Mouse (Mus musculus): ENCODE results near the gene Sars2. TPM values are rescaled to one million over a fixed set of nuclear protein-coding genes. Genes with fewer than 3 reads are reported as not detected.
A peak's percentile ranks its signal among the peaks of the same experiment; 100 is the strongest.

Gene Sars2
- polyA plus RNA-seq, 1 experiment, result 15.8 TPM

- Histone ChIP-seq H3K4me3 (replicated peaks; ENCODE audit: extremely low read depth, low read depth, low read length) (no peak overlapping the region), H3K4me1 (ENCODE audit: control insufficient read depth, insufficient read depth, low read length) (no peaks in the 10 kb centered on the region)
- no peak for DNase-seq
- TF ChIP-seq POLR2A (IDR thresholded peaks at IDR 0.05; ENCODE audit: borderline replicate concordance, extremely low read depth, low read depth, low read length), result no peak
- TF ChIP-seq CTCF (IDR thresholded peaks at IDR 0.05; ENCODE audit: insufficient read depth, low read length), result no peak
- 95% methylated on average over 2 of the region's 2 CpGs for WGBS
Observed at GRCm38 (mm10) chr7:28724613-28725012, 17.2 kb upstream of the Sars2 start.

DNA sequence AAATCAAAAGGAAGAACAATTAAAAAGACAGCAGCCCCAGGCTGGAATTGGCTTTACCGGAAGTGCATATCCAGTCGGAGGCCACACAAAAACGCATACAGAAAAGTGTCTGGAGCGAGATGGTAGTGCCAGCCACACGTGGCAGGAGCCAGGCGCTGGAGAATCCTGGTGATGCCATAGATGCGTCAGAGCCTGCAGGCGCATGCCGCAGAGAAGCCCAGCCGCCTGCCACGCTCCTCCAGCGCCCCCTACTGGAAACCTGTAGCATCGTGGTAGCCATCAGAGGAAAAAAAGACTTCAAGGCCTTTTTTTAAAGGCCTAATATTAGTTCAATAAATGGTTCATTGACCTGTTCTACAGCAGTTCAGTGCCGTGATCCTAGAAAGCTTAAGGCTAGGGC, 15.2 kb upstream of the Sars2 start:
- peak; percentile 72 for DNase-seq
- H3K4me1 ChIP-seq (ENCODE audit: control insufficient read depth, insufficient read depth, low read length), result no peaks in the 10 kb centered on the region
- no peak for TF ChIP-seq POLR2A (IDR thresholded peaks at IDR 0.05; ENCODE audit: borderline replicate concordance, extremely low read depth, low read depth, low read length)
- TF ChIP-seq CTCF (IDR thresholded peaks at IDR 0.05; ENCODE audit: insufficient read depth, low read length), result peak; percentile 65
- H3K4me3 ChIP-seq (replicated peaks; ENCODE audit: extremely low read depth, low read depth, low read length), result no peak overlapping the region
- WGBS, result 9% methylated on average over 14 of the region's 14 CpGs

- no peaks in the 10 kb centered on the region for H3K4me1 ChIP-seq (ENCODE audit: control insufficient read depth, insufficient read depth, low read length)
- 65% methylated on average over 10 of the region's 10 CpGs for WGBS
- TF ChIP-seq CTCF (IDR thresholded peaks at IDR 0.05; ENCODE audit: insufficient read depth, low read length) (no peak), POLR2A (IDR thresholded peaks at IDR 0.05; ENCODE audit: borderline replicate concordance, extremely low read depth, low read depth, low read length) (no peak)
- no peak for DNase-seq
- no peak overlapping the region for H3K4me3 ChIP-seq (replicated peaks; ENCODE audit: extremely low read depth, low read depth, low read length)
Observed at GRCm38 (mm10) chr7:28727649-28728340, 14.0 kb upstream of the Sars2 start.

DNA sequence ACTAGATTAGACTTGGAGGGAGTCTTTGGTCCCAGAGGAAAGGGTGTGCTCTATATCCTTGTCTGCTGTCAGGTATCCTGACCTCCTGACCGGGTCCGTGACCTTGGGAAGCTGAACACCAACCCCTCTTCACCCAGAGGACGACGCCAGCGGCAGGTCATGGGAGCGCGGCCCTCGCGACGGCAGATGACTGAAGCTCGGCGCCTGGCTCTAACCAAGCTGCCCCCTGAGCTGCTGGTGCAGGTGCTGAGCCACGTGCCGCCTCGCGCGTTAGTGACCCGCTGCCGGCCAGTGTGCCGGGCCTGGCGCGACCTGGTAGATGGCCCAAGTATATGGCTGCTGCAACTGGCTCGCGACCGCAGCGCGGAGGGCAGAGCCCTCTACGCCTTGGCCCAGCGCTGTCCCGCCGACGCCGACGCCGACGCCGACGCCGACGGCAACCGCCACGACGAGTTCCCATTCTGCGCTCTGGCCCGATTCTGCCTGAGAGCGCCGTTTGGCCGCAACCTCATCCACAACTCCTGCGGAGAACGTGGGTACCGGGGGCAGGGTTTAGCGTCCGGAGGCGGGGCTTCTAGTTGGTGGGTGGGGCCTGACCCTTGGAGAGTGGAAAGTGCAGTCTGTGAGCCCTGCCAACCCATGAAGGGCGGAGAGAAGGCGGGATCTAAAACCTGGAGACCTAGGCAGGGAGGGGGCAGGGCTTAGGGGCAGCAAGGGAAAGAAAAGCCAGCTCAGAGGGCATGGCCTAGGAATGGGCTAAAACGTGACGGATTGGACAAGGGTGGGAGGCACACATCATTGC, 9.2 kb upstream of the Sars2 start:
- Histone ChIP-seq H3K4me3 (replicated peaks; ENCODE audit: extremely low read depth, low read depth, low read length) (peak overlapping the region; percentile 59), H3K4me1 (ENCODE audit: control insufficient read depth, insufficient read depth, low read length) (0 out of 2 replicates have a peak, but pooled peaks cover 2% of the 10 kb centered on the region)
- 16% methylated on average over 58 of the region's 58 CpGs for WGBS

DNA sequence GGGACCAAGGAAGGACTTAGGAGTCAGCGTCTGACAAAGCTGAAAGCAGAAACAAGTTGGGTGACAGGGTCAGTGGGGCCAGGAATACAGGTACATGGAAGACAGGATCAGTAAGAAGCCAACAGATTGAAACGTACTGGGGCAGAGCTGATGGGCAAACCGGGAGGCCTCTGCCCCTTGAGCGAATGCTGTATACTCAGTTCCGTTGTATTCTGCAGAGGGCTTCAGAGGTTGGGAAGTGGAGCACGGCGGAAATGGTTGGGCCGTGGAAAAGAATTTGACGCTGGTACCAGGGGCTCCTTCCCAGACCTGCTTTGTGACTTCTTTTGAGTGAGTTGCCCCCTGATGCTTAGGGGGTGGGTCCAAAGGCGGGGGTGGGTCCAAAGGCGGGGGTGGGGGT, 8.6 kb upstream of the Sars2 start:
- H3K4me3 ChIP-seq (replicated peaks; ENCODE audit: extremely low read depth, low read depth, low read length), result peak overlapping the region; percentile 59
- DNase-seq, result no peak
- H3K4me1 ChIP-seq (ENCODE audit: control insufficient read depth, insufficient read depth, low read length), result 0 out of 2 replicates have a peak, but pooled peaks cover 2% of the 10 kb centered on the region
- 39% methylated on average over 11 of the region's 11 CpGs for WGBS
- no peak for TF ChIP-seq CTCF (IDR thresholded peaks at IDR 0.05; ENCODE audit: insufficient read depth, low read length)
- no peak for TF ChIP-seq POLR2A (IDR thresholded peaks at IDR 0.05; ENCODE audit: borderline replicate concordance, extremely low read depth, low read depth, low read length)

More for the DNA sequence above, 9.2 kb upstream of the Sars2 start:
- DNase-seq, result peak; percentile 87
- TF ChIP-seq CTCF (IDR thresholded peaks at IDR 0.05; ENCODE audit: insufficient read depth, low read length) (no peak), POLR2A (IDR thresholded peaks at IDR 0.05; ENCODE audit: borderline replicate concordance, extremely low read depth, low read depth, low read length) (no peak)

GRCm38 (mm10) chr7:28735701-28736100, 6.1 kb upstream of the Sars2 start:
- WGBS, result 79% methylated on average over 6 of the region's 6 CpGs
- TF ChIP-seq CTCF (IDR thresholded peaks at IDR 0.05; ENCODE audit: insufficient read depth, low read length) (no peak), POLR2A (IDR thresholded peaks at IDR 0.05; ENCODE audit: borderline replicate concordance, extremely low read depth, low read depth, low read length) (no peak)
- peak; percentile 44 for DNase-seq
- H3K4me3 ChIP-seq (replicated peaks; ENCODE audit: extremely low read depth, low read depth, low read length), result no peak overlapping the region
- H3K4me1 ChIP-seq (ENCODE audit: control insufficient read depth, insufficient read depth, low read length), result 0 out of 2 replicates have a peak, but pooled peaks cover 2% of the 10 kb centered on the region

DNA sequence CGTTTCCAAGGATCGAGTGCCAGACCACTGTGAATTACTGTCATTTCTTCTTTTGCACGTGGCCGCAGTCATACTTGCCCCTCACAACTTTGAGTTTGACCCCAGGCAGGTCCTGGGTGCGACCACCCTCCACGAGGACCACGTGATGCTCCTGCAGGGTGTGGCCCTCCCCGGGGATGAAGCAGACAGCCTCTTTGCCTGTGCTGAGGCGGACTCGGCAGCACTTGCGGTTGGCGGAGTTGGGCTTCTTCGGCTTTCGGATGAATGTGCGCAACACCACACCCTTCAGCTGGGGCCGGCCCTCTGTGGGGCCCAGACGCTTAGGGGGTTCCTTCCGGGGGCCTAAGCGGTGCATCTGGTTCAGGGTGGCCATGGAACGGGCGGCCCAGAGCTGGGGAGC, 2.0 kb upstream of the Sars2 start:
- DNase-seq, result no peak
- TF ChIP-seq POLR2A (IDR thresholded peaks at IDR 0.05; ENCODE audit: borderline replicate concordance, extremely low read depth, low read depth, low read length) (no peak), CTCF (IDR thresholded peaks at IDR 0.05; ENCODE audit: insufficient read depth, low read length) (no peak)
- WGBS, result 91% methylated on average over 21 of the region's 21 CpGs
- Histone ChIP-seq H3K4me1 (ENCODE audit: control insufficient read depth, insufficient read depth, low read length) (peaks cover 5% of the 10 kb centered on the region), H3K4me3 (replicated peaks; ENCODE audit: extremely low read depth, low read depth, low read length) (no peak overlapping the region)

- H3K4me1 ChIP-seq (ENCODE audit: control insufficient read depth, insufficient read depth, low read length), result peaks cover 5% of the 10 kb centered on the region
- 24% methylated on average over 9 of the region's 9 CpGs for WGBS
- no peak for DNase-seq
- TF ChIP-seq CTCF (IDR thresholded peaks at IDR 0.05; ENCODE audit: insufficient read depth, low read length), result no peak
- no peak for TF ChIP-seq POLR2A (IDR thresholded peaks at IDR 0.05; ENCODE audit: borderline replicate concordance, extremely low read depth, low read depth, low read length)
- peak overlapping the region; percentile 81 for H3K4me3 ChIP-seq (replicated peaks; ENCODE audit: extremely low read depth, low read depth, low read length)
Observed at GRCm38 (mm10) chr7:28740949-28741348, 843 bp upstream of the Sars2 start.

- peaks cover 5% of the 10 kb centered on the region for H3K4me1 ChIP-seq (ENCODE audit: control insufficient read depth, insufficient read depth, low read length)
- DNase-seq, result no peak
- H3K4me3 ChIP-seq (replicated peaks; ENCODE audit: extremely low read depth, low read depth, low read length), result peak overlapping the region; percentile 81
- WGBS, result 1% methylated on average over 13 of the region's 13 CpGs
- TF ChIP-seq CTCF (IDR thresholded peaks at IDR 0.05; ENCODE audit: insufficient read depth, low read length), result no peak
Observed at GRCm38 (mm10) chr7:28741368-28741708, 454 bp upstream of the Sars2 start.

- Histone ChIP-seq H3K4me1 (ENCODE audit: control insufficient read depth, insufficient read depth, low read length) (no peaks in the 10 kb centered on the region), H3K4me3 (replicated peaks; ENCODE audit: extremely low read depth, low read depth, low read length) (no peak overlapping the region)
- DNase-seq, result no peak
- 90% methylated on average over 7 of the region's 7 CpGs for WGBS
- no peak for TF ChIP-seq POLR2A (IDR thresholded peaks at IDR 0.05; ENCODE audit: borderline replicate concordance, extremely low read depth, low read depth, low read length)
- no peak for TF ChIP-seq CTCF (IDR thresholded peaks at IDR 0.05; ENCODE audit: insufficient read depth, low read length)
Observed at GRCm38 (mm10) chr7:28749935-28750334, 8.1 kb downstream of the Sars2 start.
